Mouse (Mus musculus) midbrain, postnatal 0 days (tissue): ENCODE data around the gene Gm14214. TPM values are rescaled to one million over a fixed set of nuclear protein-coding genes. Genes with fewer than 3 reads are reported as not detected.
A peak's percentile ranks its signal among the peaks of the same experiment; 100 is the strongest.

ENCODE experiments used
- ATAC-seq: fragments of 200-750 bp; cut with Nextera tagmentation; 2 replicates; pipeline ENCODE4 v1.8.0; 2017; ENCODE audit warnings: moderate number of reproducible peaks, mild to moderate bottlenecking, moderate TSS enrichment, moderate library complexity; ENCODE audit not compliant: low FRiP score
- DNase-seq: peaks from one replicate; pipeline ENCODE4 v3.0.0-alpha.2; 2015; ENCODE audit warnings: low spot score
- H3K27ac ChIP-seq: fragments of 300-500 bp; sonication (generic); 2 replicates; pipeline ENCODE4 v1.5.1; 2014; ENCODE audit warnings: low read depth, mild to moderate bottlenecking, low read length, mixed read lengths
- H3K27me3 ChIP-seq: fragments of 300-500 bp; sonication (generic); 2 replicates; pipeline ENCODE4 v1.6.1; 2014; ENCODE audit warnings: low read length, control low read depth, mixed read lengths; ENCODE audit not compliant: insufficient read depth
- H3K36me3 ChIP-seq: fragments of 300-500 bp; sonication (generic); 2 replicates; pipeline ENCODE4 v1.6.1; 2014; ENCODE audit warnings: low read length, control low read depth, mixed read lengths; ENCODE audit not compliant: insufficient read depth
- H3K4me1 ChIP-seq: fragments of 300-500 bp; sonication (generic); 2 replicates; pipeline ENCODE4 v1.6.1; 2014; ENCODE audit warnings: mild to moderate bottlenecking, control low read depth, antibody characterized with exemption, low read length, mixed read lengths; ENCODE audit not compliant: insufficient read depth
- H3K4me2 ChIP-seq: fragments of 300-500 bp; sonication (generic); 2 replicates; pipeline ENCODE4 v1.6.1; 2014; ENCODE audit warnings: low read depth, mild to moderate bottlenecking, low read length, mixed read lengths; ENCODE audit not compliant: poor library complexity, severe bottlenecking
- H3K4me3 ChIP-seq: fragments of 300-500 bp; sonication (generic); 2 replicates; pipeline ENCODE4 v1.5.1; 2014; ENCODE audit warnings: low read depth, mild to moderate bottlenecking, low read length, moderate library complexity
- H3K9ac ChIP-seq: fragments of 300-500 bp; sonication (generic); replicated peaks from 2 replicates; pipeline ENCODE4 v1.6.1; 2014; ENCODE audit warnings: mild to moderate bottlenecking, low read length, moderate library complexity, mixed read lengths; ENCODE audit not compliant: poor library complexity, severe bottlenecking
- H3K9me3 ChIP-seq: fragments of 300-500 bp; sonication (generic); 2 replicates; pipeline ENCODE4 v1.6.1; 2016; ENCODE audit warnings: low read length, control low read depth
- CTCF ChIP-seq: IDR thresholded peaks from 2 replicates; pipeline ENCODE4 v1.5.1; 2016; ENCODE audit warnings: antibody characterized with exemption, mild to moderate bottlenecking
- WGBS: fragments of 180-500 bp; shearing (Covaris S2); extraction: QIAGEN DNeasy Blood & Tissue Kit; methylation state at CpG from one replicate; pipeline ENCODE4 v1.1.7; 2014; 5-methylcytosine and 5-hydroxymethylcytosine counted together
- polyA plus RNA-seq: library from polyadenylated mRNA; unstranded; fragments of >200 nt; fragmentation: Nextera tagmentation; extraction: Ambion mirVana; gene quantifications from 2 replicates; pipeline ENCODE4 v1.2.1, GENCODE M21; 2015
- total RNA-seq: library from RNA; depleted of rRNA; stranded (reverse); fragments of >200 nt; gene quantifications from 2 replicates; pipeline ENCODE4 v1.2.3, GENCODE M21; 2014

The Gm14214 gene
- total and polyA plus RNA-seq, 2 experiments from 2014 or later, result not detected

DNA sequence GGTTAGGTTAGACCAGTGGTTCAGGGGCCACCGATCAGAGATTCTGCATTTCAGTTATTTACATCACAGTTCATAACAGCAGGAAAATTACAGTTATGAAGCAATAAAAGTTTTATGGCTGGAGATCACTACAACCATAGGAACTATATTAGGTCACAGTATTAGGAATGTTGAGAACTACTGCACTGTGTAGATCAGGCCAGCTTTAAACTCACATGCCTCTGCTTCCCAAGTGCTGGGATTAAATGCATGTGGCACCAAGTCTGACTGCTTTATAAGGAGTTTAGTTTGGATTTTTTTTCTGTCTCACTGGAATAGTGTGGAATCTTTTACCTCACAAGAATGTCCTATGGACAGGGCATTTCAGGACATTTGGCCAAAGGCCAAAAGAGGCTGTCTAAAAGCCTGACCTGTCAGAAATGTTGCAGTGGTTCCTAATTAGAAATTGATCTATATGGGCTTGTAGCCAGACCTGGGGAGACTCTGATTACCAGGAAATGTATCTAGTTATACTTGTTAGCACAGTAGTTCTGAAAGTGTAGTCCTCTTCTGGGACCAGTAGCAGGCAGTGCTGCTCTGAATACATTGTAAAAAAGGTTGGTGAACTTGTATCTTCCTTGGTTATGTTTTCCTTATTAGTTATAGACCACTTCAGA is 39.4 kb upstream of the Gm14214 start:
- WGBS, result 92% methylated on average over 1 of the region's 1 CpGs
- no peaks in the 10 kb centered on the region for H3K9me3 ChIP-seq
- no peak overlapping the region for H3K4me2 ChIP-seq
- DNase-seq, result peak; percentile 17
- TF ChIP-seq CTCF, result peak; percentile 2; the same call in 1 of the 2 replicates
- no peaks in the 10 kb centered on the region for H3K36me3 ChIP-seq
- no peak overlapping the region for H3K9ac ChIP-seq
- H3K4me3 ChIP-seq, result no peak overlapping the region
- no peak overlapping the region for H3K27ac ChIP-seq
- H3K27me3 ChIP-seq, result no peaks in the 10 kb centered on the region
- H3K4me1 ChIP-seq, result no peaks in the 10 kb centered on the region
- ATAC-seq, result no peak

DNA sequence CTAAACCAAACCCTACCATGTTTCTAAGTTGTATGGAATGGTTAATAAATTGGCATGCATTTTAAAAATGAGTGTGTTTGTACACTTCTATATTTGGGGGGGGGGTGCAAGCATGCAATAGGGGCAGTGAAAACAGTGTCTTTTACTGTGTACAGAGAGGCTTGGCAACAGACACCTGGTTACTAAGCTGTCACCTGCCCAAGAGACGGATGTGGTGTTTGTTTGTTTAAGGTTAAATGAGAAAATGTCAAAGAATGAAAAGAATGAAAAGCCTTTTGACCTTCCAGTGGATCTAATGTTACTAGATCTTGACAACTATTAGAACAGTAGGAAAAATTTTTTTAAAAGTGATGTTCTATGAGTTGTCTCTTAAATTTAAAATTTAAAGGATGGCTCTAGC is 37.9 kb upstream of the Gm14214 start:
- Histone ChIP-seq H3K27me3 (no peaks in the 10 kb centered on the region), H3K4me1 (no peaks in the 10 kb centered on the region), H3K27ac (no peak overlapping the region), H3K36me3 (no peaks in the 10 kb centered on the region), H3K4me2 (no peak overlapping the region), H3K4me3 (no peak overlapping the region), H3K9ac (no peak overlapping the region), H3K9me3 (no peaks in the 10 kb centered on the region)
- DNase-seq, result no peak
- 71% methylated on average over 1 of the region's 1 CpGs for WGBS
- ATAC-seq, result no peak
- no peak for TF ChIP-seq CTCF

DNA sequence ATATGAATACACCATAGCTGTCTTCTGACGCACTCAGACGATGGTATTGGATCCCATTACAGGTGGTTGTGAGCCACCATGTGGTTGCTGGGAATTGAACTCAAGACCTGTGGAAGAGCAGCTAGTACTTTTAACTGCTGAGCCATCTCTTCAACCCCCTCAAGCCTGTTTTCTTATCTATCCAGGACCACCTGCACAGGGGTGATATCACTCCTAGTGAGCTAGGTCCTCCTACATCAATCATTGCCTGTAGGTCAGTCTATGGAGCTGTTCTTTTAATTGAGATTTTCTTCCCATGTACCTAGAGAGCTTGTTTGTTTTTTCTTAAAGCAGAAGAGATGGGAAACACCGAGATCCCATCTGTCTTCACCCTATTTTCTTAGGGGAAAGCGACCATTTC is 34.0 kb upstream of the Gm14214 start:
- no peak for TF ChIP-seq CTCF

DNA sequence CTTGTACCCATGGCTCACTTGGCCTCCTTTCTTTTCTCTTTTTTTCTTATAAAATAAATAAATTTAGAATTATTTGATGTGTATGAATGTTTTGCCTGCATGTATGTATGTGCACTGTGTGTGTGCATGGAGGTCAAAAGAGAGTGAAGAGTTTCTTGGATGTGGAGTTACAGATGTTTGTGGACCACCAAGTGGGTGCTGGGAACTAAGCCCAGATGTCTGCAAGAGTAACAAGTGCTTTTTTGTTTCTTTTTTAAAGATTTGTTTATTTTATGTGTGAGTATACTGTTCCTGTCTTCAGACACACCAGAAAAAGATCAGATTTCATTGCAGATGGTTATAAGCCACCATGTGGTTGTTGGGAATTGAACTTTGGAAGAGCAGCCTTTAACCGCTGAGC is 33.5 kb upstream of the Gm14214 start:
- TF ChIP-seq CTCF, result no peak
- Histone ChIP-seq H3K27ac (no peak overlapping the region), H3K27me3 (no peaks in the 10 kb centered on the region), H3K4me1 (no peaks in the 10 kb centered on the region), H3K9me3 (no peaks in the 10 kb centered on the region), H3K9ac (no peak overlapping the region), H3K4me3 (no peak overlapping the region), H3K36me3 (no peaks in the 10 kb centered on the region), H3K4me2 (no peak overlapping the region)
- ATAC-seq (no peak), DNase-seq (no peak)
- WGBS, result 77% methylated on average over 1 of the region's 1 CpGs

More for the DNA sequence above, 34.0 kb upstream of the Gm14214 start:
- Histone ChIP-seq H3K4me2 (no peak overlapping the region), H3K4me1 (no peaks in the 10 kb centered on the region), H3K9ac (no peak overlapping the region), H3K36me3 (no peaks in the 10 kb centered on the region), H3K9me3 (no peaks in the 10 kb centered on the region), H3K27ac (no peak overlapping the region), H3K4me3 (no peak overlapping the region), H3K27me3 (no peaks in the 10 kb centered on the region)
- DNase-seq (no peak), ATAC-seq (no peak)
- 67% methylated on average over 4 of the region's 4 CpGs for WGBS

DNA sequence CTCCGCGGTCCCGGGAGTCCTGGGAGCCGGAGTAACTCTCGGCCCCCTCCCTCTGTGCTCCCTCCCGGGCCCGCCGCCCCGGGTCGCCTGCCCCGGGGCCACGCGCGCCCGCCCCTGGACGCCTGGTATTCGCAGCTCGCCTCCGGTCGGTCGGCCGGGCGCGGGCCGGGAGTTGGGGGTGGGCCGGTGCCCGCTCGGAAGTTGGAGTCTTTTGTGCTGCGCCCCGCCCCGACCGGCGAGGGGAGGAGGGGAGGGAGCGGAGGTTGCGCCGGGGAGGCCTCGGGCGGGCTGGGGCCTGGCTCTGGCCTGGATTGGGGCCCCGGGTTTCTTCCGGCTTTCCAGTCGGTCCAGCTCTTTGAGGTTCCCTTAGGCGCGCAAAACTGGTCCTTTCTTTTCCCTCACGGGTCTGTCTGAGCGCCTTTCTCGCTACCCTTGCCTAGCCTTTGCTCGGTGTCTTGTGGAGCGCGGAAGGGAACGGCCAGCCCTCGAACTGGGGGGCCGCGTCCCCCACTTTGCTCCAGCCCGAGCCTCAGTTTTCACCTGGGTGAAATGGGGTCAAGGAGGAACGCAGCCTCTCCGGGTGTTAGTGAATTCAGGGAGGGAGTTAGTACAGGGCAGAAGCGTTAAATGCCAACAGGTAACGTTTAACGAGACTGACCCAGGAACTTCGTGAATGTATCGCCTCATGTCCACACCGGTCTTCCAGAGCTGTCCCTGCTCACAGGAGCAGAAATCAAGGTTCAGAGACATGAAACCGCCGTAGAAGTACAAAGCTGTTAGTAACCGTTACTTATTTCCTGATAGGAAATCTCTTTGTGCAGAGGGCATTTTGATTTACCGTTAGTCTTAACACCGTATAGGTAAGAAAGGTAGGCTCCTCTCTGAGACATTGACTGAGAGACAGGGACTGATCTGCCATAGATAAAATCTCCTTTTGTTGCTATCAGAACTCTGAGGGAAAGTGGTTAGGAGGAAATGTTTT is 22.1 kb upstream of the Gm14214 start:
- DNase-seq (peak; percentile 43), ATAC-seq (peak; percentile 14; the same call in 1 of the 2 replicates)
- Histone ChIP-seq H3K4me1 (peaks cover 14% of the 10 kb centered on the region; the same call in 1 of the 2 replicates), H3K9me3 (no peaks in the 10 kb centered on the region), H3K4me2 (peak overlapping the region; percentile 91), H3K36me3 (no peaks in the 10 kb centered on the region), H3K27ac (peak overlapping the region; percentile 92), H3K27me3 (no peaks in the 10 kb centered on the region), H3K4me3 (peak overlapping the region; percentile 97), H3K9ac (peak overlapping the region; percentile 84)
- TF ChIP-seq CTCF, result no peak
- under 1% methylated on average over 61 of the region's 67 CpGs for WGBS
